Mouse (Mus musculus) heart, postnatal 36 days (tissue): ENCODE results near the gene Slc30a4. TPM values are rescaled to one million over a fixed set of nuclear protein-coding genes. Genes with fewer than 3 reads are reported as not detected.

Experiments
- DNase-seq, 2 experiments: peaks; one replicate each; pipeline ENCODE4 v3.0.0; 2021 to 2022
- intact Hi-C: fragments of 180-260 bp; cut with DNase I; formaldehyde crosslinking; loops from one replicate; pipeline ENCODE4 v1.15.1; 2025
- total RNA-seq, 2 experiments: library from RNA; stranded (reverse); gene quantifications; 2 replicates each; pipeline ENCODE4 v1.2.3; 2021

The Slc30a4 gene
- total RNA-seq, result 1 to 10 TPM; 8.3 to 9.6 TPM

GRCm38 (mm10) chr2:122702181-122703036, at the start of gene Slc30a4:
Slc30a4 (minus strand) TSS chr2:122702663.
- peak; percentile 80 to 82 for DNase-seq
- intact Hi-C loops, result loop anchor here (2.0 kb wide), 1 partner anchor 36 kb away; the partner anchor contains the start of gene Bloc1s6

GRCm38 (mm10) chr2:122746461-122746860, 44.0 kb upstream of the Slc30a4 start:
- DNase-seq, result peak in 1 of 2 experiments; percentile 22
- intact Hi-C loops, result no loop called here

- no peak for DNase-seq
- intact Hi-C loops, result loop anchor here (2.0 kb wide), 1 partner anchor 36 kb away; the partner anchor contains the start of gene Slc30a4
Measured at GRCm38 (mm10) chr2:122739023-122739422, 36.6 kb upstream of the Slc30a4 start.

GRCm38 (mm10) chr2:122737894-122738830, 35.7 kb upstream of the Slc30a4 start, which contains the start of gene Bloc1s6:
Bloc1s6 (plus strand) TSS chr2:122738503.
- DNase-seq, result peak; percentile 89
- intact Hi-C loops, result loop anchor here (2.0 kb wide), 1 partner anchor 35 kb away; the partner anchor contains the start of gene Slc30a4

- intact Hi-C loops, result no loop called here
Measured at GRCm38 (mm10) chr2:122731456-122731855, 29.0 kb upstream of the Slc30a4 start.

GRCm38 (mm10) chr2:122725604-122726003, 23.1 kb upstream of the Slc30a4 start:
- peak; percentile 30 to 62 for DNase-seq
- intact Hi-C loops, result loop anchor here (1.0 kb wide), 1 partner anchor 28 kb away; no protein-coding TSS in a partner anchor

More at GRCm38 (mm10) chr2:122731456-122731855, 29.0 kb upstream of the Slc30a4 start:
- DNase-seq, result no peak

- intact Hi-C loops, result no loop called here
- no peak for DNase-seq
Measured at GRCm38 (mm10) chr2:122720564-122720963, 18.1 kb upstream of the Slc30a4 start.

GRCm38 (mm10) chr2:122719232-122719631, 16.8 kb upstream of the Slc30a4 start:
- intact Hi-C loops, result no loop called here

GRCm38 (mm10) chr2:122716301-122716842, 13.9 kb upstream of the Slc30a4 start:
- intact Hi-C loops, result no loop called here
- no peak for DNase-seq

More at GRCm38 (mm10) chr2:122719232-122719631, 16.8 kb upstream of the Slc30a4 start:
- DNase-seq, result no peak

GRCm38 (mm10) chr2:122715148-122715692, 12.8 kb upstream of the Slc30a4 start:
- intact Hi-C loops, result no loop called here
- no peak for DNase-seq

- intact Hi-C loops, result no loop called here
- no peak for DNase-seq
Measured at GRCm38 (mm10) chr2:122712848-122713247, 10.4 kb upstream of the Slc30a4 start.

- intact Hi-C loops, result no loop called here
- no peak for DNase-seq
Measured at GRCm38 (mm10) chr2:122711911-122712310, 9.4 kb upstream of the Slc30a4 start.

GRCm38 (mm10) chr2:122709156-122709555, 6.7 kb upstream of the Slc30a4 start:
- intact Hi-C loops, result no loop called here

GRCm38 (mm10) chr2:122708080-122708479, 5.6 kb upstream of the Slc30a4 start:
- intact Hi-C loops, result no loop called here
- no peak for DNase-seq

More at GRCm38 (mm10) chr2:122709156-122709555, 6.7 kb upstream of the Slc30a4 start:
- no peak for DNase-seq

- intact Hi-C loops, result no loop called here
- no peak for DNase-seq
Measured at GRCm38 (mm10) chr2:122704572-122704971, 2.1 kb upstream of the Slc30a4 start.

GRCm38 (mm10) chr2:122701871-122702180, 637 bp downstream of the Slc30a4 start:
- no peak for DNase-seq
- intact Hi-C loops, result loop anchor here (2.0 kb wide), 1 partner anchor 37 kb away; the partner anchor contains the start of gene Bloc1s6

- intact Hi-C loops, result no loop called here
Measured at GRCm38 (mm10) chr2:122701012-122701411, 1.5 kb downstream of the Slc30a4 start.

GRCm38 (mm10) chr2:122697526-122697925, 4.9 kb downstream of the Slc30a4 start:
- intact Hi-C loops, result no loop called here
- DNase-seq, result no peak

More at GRCm38 (mm10) chr2:122701012-122701411, 1.5 kb downstream of the Slc30a4 start:
- no peak for DNase-seq

GRCm38 (mm10) chr2:122686665-122687064, 15.8 kb downstream of the Slc30a4 start:
- intact Hi-C loops, result no loop called here
- no peak for DNase-seq

- DNase-seq, result no peak
- intact Hi-C loops, result no loop called here
Measured at GRCm38 (mm10) chr2:122683641-122684040, 18.8 kb downstream of the Slc30a4 start.
